Mouse (Mus musculus) T-helper 1 cell (primary cell): Measurements from ENCODE around the gene Dnmt3c.

ENCODE experiments used
- in situ Hi-C: fragments of 300-600 bp; cut with MboI, MseI; formaldehyde crosslinking; loops from one replicate; pipeline ENCODE4 v1.15.1; 2025; ENCODE audit warnings: high pct_unique_total_duplicates

The Dnmt3c gene

DNA sequence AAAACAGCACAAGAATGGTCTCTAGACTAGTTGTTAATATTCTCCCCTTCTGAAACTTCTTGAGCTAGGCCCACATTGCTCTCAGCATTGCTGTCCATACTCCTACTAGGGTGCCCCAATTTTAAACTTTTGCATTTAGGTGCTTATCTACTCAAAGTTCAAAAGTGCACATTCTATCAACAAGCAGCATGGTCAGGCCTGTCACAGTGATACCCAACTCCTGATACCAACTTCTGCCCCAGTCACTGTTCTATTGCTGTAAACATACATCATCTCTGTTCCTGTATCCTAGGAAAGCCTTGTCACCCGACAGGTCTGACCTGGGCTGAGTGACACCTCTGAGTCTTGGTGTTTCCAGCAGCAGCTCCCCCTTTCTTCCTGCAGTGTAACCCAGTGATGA, 26.6 kb downstream of the Dnmt3c start:
- in situ Hi-C loops: no loop called here

DNA sequence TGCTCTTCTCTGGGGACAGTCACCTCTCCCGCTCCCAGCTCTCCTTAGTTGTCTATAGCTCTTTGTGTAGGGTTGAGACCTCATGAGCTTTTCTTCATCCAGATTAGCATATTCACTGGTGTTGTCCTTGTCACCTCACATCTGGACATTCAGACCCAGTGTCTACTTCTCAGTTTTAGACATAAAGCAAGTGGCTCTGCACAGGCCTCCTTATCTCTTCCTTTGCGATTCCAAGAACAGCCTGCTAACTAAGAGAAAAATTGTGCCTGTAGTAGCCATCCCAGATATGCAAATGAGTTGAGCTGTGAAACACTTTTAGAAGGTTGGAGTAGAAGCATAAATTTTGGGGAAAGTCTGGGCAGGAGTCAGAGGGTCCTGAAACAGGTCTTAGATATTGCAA, 28.0 kb downstream of the Dnmt3c start:
- in situ Hi-C loops: no loop called here

GRCm38 (mm10) chr2:153724871-153725270, 28.4 kb downstream of the Dnmt3c start:
- in situ Hi-C loops: no loop called here

DNA sequence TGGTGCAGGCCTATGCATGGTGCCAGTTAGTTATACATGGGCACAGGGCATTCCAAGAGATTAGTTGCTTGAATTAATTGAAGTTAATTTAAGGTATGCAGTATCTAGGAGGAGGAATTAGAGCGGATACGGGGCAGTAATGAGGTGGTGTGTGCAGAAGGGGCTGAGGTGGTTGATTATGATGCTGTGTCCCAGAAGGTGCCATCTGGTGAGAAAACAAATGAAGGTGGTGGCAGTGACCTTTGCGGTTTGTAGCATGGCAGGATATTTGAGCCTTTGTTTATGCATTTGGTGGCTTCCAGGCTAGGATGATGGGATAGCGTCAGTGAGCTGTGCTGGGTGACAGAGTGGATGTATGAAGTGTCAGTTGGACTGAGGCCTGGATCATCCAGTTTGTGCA, 28.8 kb downstream of the Dnmt3c start:
- in situ Hi-C loops: no loop called here

- in situ Hi-C loops: loop anchor here (10.0 kb wide), 1 partner anchor 909 kb away; no protein-coding TSS in a partner anchor
These were observed 37.6 kb downstream of the Dnmt3c start for GRCm38 (mm10) chr2:153734033-153734432.

- in situ Hi-C loops: no loop called here
These were observed 44.3 kb downstream of the Dnmt3c start, which contains the start of gene Mapre1 for GRCm38 (mm10) chr2:153740500-153741436. Gene Mapre1 (plus strand): TSS chr2:153741274.

DNA sequence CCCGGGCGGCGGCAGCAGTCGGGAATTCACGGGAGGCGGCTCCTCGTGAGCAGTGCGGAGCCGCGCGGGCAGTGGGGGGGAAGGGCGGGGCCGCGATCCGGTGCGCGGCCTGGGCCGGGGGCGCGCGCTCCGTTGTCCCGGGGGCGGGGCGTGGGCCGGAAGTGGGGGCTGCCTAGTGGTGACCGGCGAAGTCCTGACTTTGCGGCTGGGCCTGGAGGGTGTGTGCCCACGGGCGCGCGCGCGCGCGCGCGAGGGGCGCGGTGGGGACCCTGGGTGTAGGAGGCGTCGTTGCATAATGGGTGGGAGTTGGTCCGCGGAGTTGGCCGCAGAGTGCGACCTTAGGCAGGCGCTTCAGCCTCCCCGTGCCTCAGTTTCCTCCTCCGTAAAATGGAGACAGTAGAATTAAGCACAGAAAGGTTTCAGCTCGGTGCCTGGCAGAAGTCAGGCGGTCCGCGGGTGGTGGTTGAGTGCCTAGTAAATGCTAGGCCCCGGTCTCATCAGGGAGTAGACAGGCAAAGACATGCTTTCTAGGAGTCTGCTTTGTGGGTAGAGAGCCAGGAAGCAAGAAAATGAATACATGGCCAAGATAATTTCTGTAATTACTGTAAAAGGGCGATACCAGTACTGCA, 45.1 kb downstream of the Dnmt3c start:
- in situ Hi-C loops: no loop called here

GRCm38 (mm10) chr2:153747994-153748393, 51.5 kb downstream of the Dnmt3c start:
- in situ Hi-C loops: no loop called here

DNA sequence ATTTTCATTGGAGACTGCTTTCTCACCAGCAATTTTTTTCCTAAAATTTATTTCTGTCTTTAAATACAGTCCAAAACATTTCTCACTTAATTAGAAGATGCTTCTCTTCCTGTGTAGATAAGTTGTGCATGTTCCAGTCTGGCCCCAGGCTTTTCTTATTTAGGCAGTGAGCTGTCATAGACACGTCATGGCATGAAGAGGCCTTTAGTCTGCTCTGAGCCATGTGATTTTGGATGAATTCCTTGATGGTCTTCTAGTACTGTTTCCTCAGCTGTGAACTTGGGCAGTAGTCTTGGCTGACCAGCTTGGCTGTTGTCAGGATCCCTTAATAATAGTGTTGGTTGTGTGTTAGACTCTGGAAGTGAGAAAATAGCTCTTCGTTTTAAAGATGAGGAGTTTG, 53.9 kb downstream of the Dnmt3c start:
- in situ Hi-C loops: no loop called here

GRCm38 (mm10) chr2:153762121-153762520, 65.7 kb downstream of the Dnmt3c start:
- in situ Hi-C loops: no loop called here

GRCm38 (mm10) chr2:153767484-153767883, 71.0 kb downstream of the Dnmt3c start:
- in situ Hi-C loops: no loop called here

GRCm38 (mm10) chr2:153768881-153769280, 72.4 kb downstream of the Dnmt3c start:
- in situ Hi-C loops: no loop called here

DNA sequence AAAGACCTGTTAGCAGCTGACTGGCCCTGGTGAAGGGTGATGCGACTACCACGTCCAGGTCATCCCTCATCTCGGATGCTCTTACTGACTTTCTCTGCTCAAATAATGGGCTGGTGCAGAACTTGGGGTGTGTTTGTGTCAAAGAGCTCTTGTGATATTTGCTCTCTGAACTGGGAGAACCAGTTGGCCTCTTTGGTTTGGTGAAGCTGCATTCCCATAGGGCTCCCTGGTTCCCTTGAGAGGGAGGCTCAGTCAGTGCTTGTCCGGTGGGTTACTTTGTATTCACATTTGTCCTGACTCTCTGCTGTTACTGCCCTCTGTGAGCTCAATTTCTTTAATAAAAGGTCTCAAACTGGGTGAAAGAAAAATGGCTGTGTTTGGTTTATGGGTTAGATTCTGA, 76.5 kb downstream of the Dnmt3c start:
- in situ Hi-C loops: no loop called here

- in situ Hi-C loops: no loop called here
These were observed 79.0 kb downstream of the Dnmt3c start for GRCm38 (mm10) chr2:153775472-153775871.

- in situ Hi-C loops: no loop called here
These were observed 82.3 kb downstream of the Dnmt3c start for GRCm38 (mm10) chr2:153778638-153779362.
